Mouse (Mus musculus): ENCODE measurements around the gene Nsdhl. TPM values are rescaled to one million over a fixed set of nuclear protein-coding genes. Genes with fewer than 3 reads are reported as not detected.

Gene Nsdhl
- 60.8 TPM for polyA plus RNA-seq (2014; fragmentation: Illumina TruSeq; extraction: RNeasy Lipid Tissue Mini Kit (QIAGEN cat#74804); ENCODE audit: low read depth, low replicate concordance)

GRCm38 (mm10) chrX:72917884-72918681 is at the start of gene Nsdhl, which contains the start of gene Cetn2:
Gene Nsdhl, plus strand, starts transcription at chrX:72918557.
Gene Cetn2, minus strand, starts transcription at chrX:72918411.

GRCm38 (mm10) chrX:72986841-72987519 is 68.6 kb downstream of the Nsdhl start, which contains the start of gene Zfp185:
Gene Zfp185, plus strand, starts transcription at chrX:72987339.

Other genes starting within 250 kb of the Nsdhl start
- gene Gabrq, start 93.4 kb upstream of the Nsdhl start, polyA plus RNA-seq (2014; fragmentation: Illumina TruSeq; extraction: RNeasy Lipid Tissue Mini Kit (QIAGEN cat#74804); ENCODE audit: low read depth, low replicate concordance): not detected
- gene Cetn2, start 146 bp upstream of the Nsdhl start, polyA plus RNA-seq (2014; fragmentation: Illumina TruSeq; extraction: RNeasy Lipid Tissue Mini Kit (QIAGEN cat#74804); ENCODE audit: low read depth, low replicate concordance): 105 TPM
- gene Zfp185, start 68.8 kb downstream of the Nsdhl start, polyA plus RNA-seq (2014; fragmentation: Illumina TruSeq; extraction: RNeasy Lipid Tissue Mini Kit (QIAGEN cat#74804); ENCODE audit: low read depth, low replicate concordance): 2.4 TPM
- not detected for gene Pnma5, start 118.5 kb downstream of the Nsdhl start, polyA plus RNA-seq (2014; fragmentation: Illumina TruSeq; extraction: RNeasy Lipid Tissue Mini Kit (QIAGEN cat#74804); ENCODE audit: low read depth, low replicate concordance)
- not detected for gene Pnma3, start 146.2 kb downstream of the Nsdhl start, polyA plus RNA-seq (2014; fragmentation: Illumina TruSeq; extraction: RNeasy Lipid Tissue Mini Kit (QIAGEN cat#74804); ENCODE audit: low read depth, low replicate concordance)
- 6.8 TPM for gene Xlr4a, start 163.9 kb downstream of the Nsdhl start, polyA plus RNA-seq (2014; fragmentation: Illumina TruSeq; extraction: RNeasy Lipid Tissue Mini Kit (QIAGEN cat#74804); ENCODE audit: low read depth, low replicate concordance)
- gene Xlr3a, start 178.5 kb downstream of the Nsdhl start, polyA plus RNA-seq (2014; fragmentation: Illumina TruSeq; extraction: RNeasy Lipid Tissue Mini Kit (QIAGEN cat#74804); ENCODE audit: low read depth, low replicate concordance): 36.3 TPM
- gene Gm14685, start 198.5 kb downstream of the Nsdhl start, polyA plus RNA-seq (2014; fragmentation: Illumina TruSeq; extraction: RNeasy Lipid Tissue Mini Kit (QIAGEN cat#74804); ENCODE audit: low read depth, low replicate concordance): not detected
- not detected for gene Xlr5b, start 230.2 kb downstream of the Nsdhl start, polyA plus RNA-seq (2014; fragmentation: Illumina TruSeq; extraction: RNeasy Lipid Tissue Mini Kit (QIAGEN cat#74804); ENCODE audit: low read depth, low replicate concordance)
- gene DXBay18, start 230.9 kb downstream of the Nsdhl start, polyA plus RNA-seq (2014; fragmentation: Illumina TruSeq; extraction: RNeasy Lipid Tissue Mini Kit (QIAGEN cat#74804); ENCODE audit: low read depth, low replicate concordance): not detected